Mouse (Mus musculus): ENCODE results near the gene Pgm5. TPM values are rescaled to one million over a fixed set of nuclear protein-coding genes. Genes with fewer than 3 reads are reported as not detected.

Gene Pgm5
- total RNA-seq, 1 experiment: 3.0 TPM

GRCm38 (mm10) chr19:24676429-24676828 is 185.2 kb downstream of the Pgm5 start:
- Histone ChIP-seq H3K27ac (ENCODE audit: insufficient read depth, low read depth, low read length, poor library complexity, severe bottlenecking) (no peak overlapping the region), H3K4me3 (ENCODE audit: insufficient read depth in 1 of 2, low read depth in 1 of 2, low read length in 2 of 2, poor library complexity in 1 of 2, severe bottlenecking in 1 of 2) (no peak overlapping the region), H3K36me3 (ENCODE audit: control insufficient read depth, insufficient read depth, low read length, poor library complexity, severe bottlenecking) (no peaks in the 10 kb centered on the region), H3K4me1 (ENCODE audit: control insufficient read depth in 2 of 2, insufficient read depth in 2 of 2, low read length in 2 of 2, poor library complexity in 1 of 2) (peaks cover 0 to 3% of the 10 kb centered on the region in 2 experiments; a peak in 1 of 4 replicates), H3K9me3 (ENCODE audit: control insufficient read depth, insufficient read depth, low read depth, low read length) (no peaks in the 10 kb centered on the region), H3K9ac (ENCODE audit: insufficient read depth, low read depth, low read length, poor library complexity, severe bottlenecking) (no peak overlapping the region)
- TF ChIP-seq CHD2 (IDR thresholded peaks at IDR 0.05; ENCODE audit: low read depth, low read length) (no peak), ZC3H11A (IDR thresholded peaks at IDR 0.05; ENCODE audit: borderline replicate concordance, low read depth, low read length) (no peak), MAFK (IDR thresholded peaks at IDR 0.05; ENCODE audit: insufficient read depth, low read depth, low read length) (no peak), ZNF384 (IDR thresholded peaks at IDR 0.05; ENCODE audit: low read depth, low read length) (no peak), HCFC1 (IDR thresholded peaks at IDR 0.05; ENCODE audit: borderline replicate concordance, insufficient read depth, low read length) (no peak)
- DNase-seq (ENCODE audit: low read depth, low spot score): no peak
- in situ Hi-C loops (cut with MboI; ENCODE audit: low sequenced_read_pairs in 2 of 2, unreplicated experiment in 2 of 2): no loop called here

DNA sequence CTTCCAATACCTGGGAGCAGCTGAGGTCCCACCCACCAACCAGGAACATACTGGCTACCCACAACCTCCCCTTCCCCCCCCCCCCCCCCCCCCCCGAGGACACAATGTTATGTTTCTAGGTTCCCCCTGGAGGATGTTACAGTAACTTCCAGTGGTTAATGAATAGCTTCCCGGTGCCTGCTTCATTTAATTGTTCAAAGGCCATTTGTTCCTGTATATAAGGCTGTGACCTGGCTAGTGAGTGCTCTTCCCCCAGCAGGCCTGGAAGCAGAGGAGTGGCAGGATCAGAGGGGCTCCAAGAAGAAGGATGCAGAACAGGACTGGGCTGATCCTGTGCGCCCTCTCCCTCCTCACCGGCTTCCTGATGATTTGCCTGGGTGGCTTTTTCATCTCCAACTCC is 187.9 kb downstream of the Pgm5 start, which contains the start of gene Tmem252:
Gene Tmem252, plus strand, starts transcription at position 247 of the 400 bp plus-strand sequence.
- Histone ChIP-seq H3K36me3 (ENCODE audit: control insufficient read depth, insufficient read depth, low read length, poor library complexity, severe bottlenecking) (no peaks in the 10 kb centered on the region), H3K9ac (ENCODE audit: insufficient read depth, low read depth, low read length, poor library complexity, severe bottlenecking) (no peak within 1 kb of the TSS), H3K9me3 (ENCODE audit: control insufficient read depth, insufficient read depth, low read depth, low read length) (no peaks in the 10 kb centered on the region), H3K4me1 (ENCODE audit: control insufficient read depth in 2 of 2, insufficient read depth in 2 of 2, low read length in 2 of 2, poor library complexity in 1 of 2) (peaks cover 0 to 3% of the 10 kb centered on the region in 2 experiments; a peak in 1 of 4 replicates), H3K27ac (ENCODE audit: insufficient read depth, low read depth, low read length, poor library complexity, severe bottlenecking) (no peak within 1 kb of the TSS), H3K4me3 (ENCODE audit: insufficient read depth in 1 of 2, low read depth in 1 of 2, low read length in 2 of 2, poor library complexity in 1 of 2, severe bottlenecking in 1 of 2) (no peak within 1 kb of the TSS)
- DNase-seq (ENCODE audit: low read depth, low spot score): no peak
- TF ChIP-seq ZC3H11A (IDR thresholded peaks at IDR 0.05; ENCODE audit: borderline replicate concordance, low read depth, low read length) (no peak), MAFK (IDR thresholded peaks at IDR 0.05; ENCODE audit: insufficient read depth, low read depth, low read length) (no peak), HCFC1 (IDR thresholded peaks at IDR 0.05; ENCODE audit: borderline replicate concordance, insufficient read depth, low read length) (no peak), ZNF384 (IDR thresholded peaks at IDR 0.05; ENCODE audit: low read depth, low read length) (no peak), CHD2 (IDR thresholded peaks at IDR 0.05; ENCODE audit: low read depth, low read length) (no peak)
- in situ Hi-C loops (cut with MboI; ENCODE audit: low sequenced_read_pairs in 2 of 2, unreplicated experiment in 2 of 2): no loop called here

GRCm38 (mm10) chr19:24673331-24673730 is 188.3 kb downstream of the Pgm5 start:
- Histone ChIP-seq H3K9me3 (ENCODE audit: control insufficient read depth, insufficient read depth, low read depth, low read length) (no peaks in the 10 kb centered on the region), H3K9ac (ENCODE audit: insufficient read depth, low read depth, low read length, poor library complexity, severe bottlenecking) (no peak overlapping the region), H3K36me3 (ENCODE audit: control insufficient read depth, insufficient read depth, low read length, poor library complexity, severe bottlenecking) (no peaks in the 10 kb centered on the region), H3K27ac (ENCODE audit: insufficient read depth, low read depth, low read length, poor library complexity, severe bottlenecking) (no peak overlapping the region), H3K4me3 (ENCODE audit: insufficient read depth in 1 of 2, low read depth in 1 of 2, low read length in 2 of 2, poor library complexity in 1 of 2, severe bottlenecking in 1 of 2) (no peak overlapping the region), H3K4me1 (ENCODE audit: control insufficient read depth in 2 of 2, insufficient read depth in 2 of 2, low read length in 2 of 2, poor library complexity in 1 of 2) (peaks cover 0 to 3% of the 10 kb centered on the region in 2 experiments; a peak in 1 of 4 replicates)
- DNase-seq (ENCODE audit: low read depth, low spot score): no peak
- in situ Hi-C loops (cut with MboI; ENCODE audit: low sequenced_read_pairs in 2 of 2, unreplicated experiment in 2 of 2): no loop called here
- TF ChIP-seq ZC3H11A (IDR thresholded peaks at IDR 0.05; ENCODE audit: borderline replicate concordance, low read depth, low read length) (no peak), MAFK (IDR thresholded peaks at IDR 0.05; ENCODE audit: insufficient read depth, low read depth, low read length) (no peak), ZNF384 (IDR thresholded peaks at IDR 0.05; ENCODE audit: low read depth, low read length) (no peak), CHD2 (IDR thresholded peaks at IDR 0.05; ENCODE audit: low read depth, low read length) (no peak), HCFC1 (IDR thresholded peaks at IDR 0.05; ENCODE audit: borderline replicate concordance, insufficient read depth, low read length) (no peak)

GRCm38 (mm10) chr19:24672366-24672960 is 189.2 kb downstream of the Pgm5 start:
- DNase-seq (ENCODE audit: low read depth, low spot score): no peak
- H3K36me3 ChIP-seq (ENCODE audit: control insufficient read depth, insufficient read depth, low read length, poor library complexity, severe bottlenecking): no peaks in the 10 kb centered on the region
- no peak overlapping the region for H3K27ac ChIP-seq (ENCODE audit: insufficient read depth, low read depth, low read length, poor library complexity, severe bottlenecking)
- no peak overlapping the region for H3K9ac ChIP-seq (ENCODE audit: insufficient read depth, low read depth, low read length, poor library complexity, severe bottlenecking)
- no peak overlapping the region for H3K4me3 ChIP-seq (ENCODE audit: insufficient read depth in 1 of 2, low read depth in 1 of 2, low read length in 2 of 2, poor library complexity in 1 of 2, severe bottlenecking in 1 of 2)
- no peak for TF ChIP-seq MAFK (IDR thresholded peaks at IDR 0.05; ENCODE audit: insufficient read depth, low read depth, low read length)
- TF ChIP-seq CHD2 (IDR thresholded peaks at IDR 0.05; ENCODE audit: low read depth, low read length): no peak
- no peak for TF ChIP-seq ZNF384 (IDR thresholded peaks at IDR 0.05; ENCODE audit: low read depth, low read length)
- in situ Hi-C loops (cut with MboI; ENCODE audit: low sequenced_read_pairs in 2 of 2, unreplicated experiment in 2 of 2): no loop called here
- H3K9me3 ChIP-seq (ENCODE audit: control insufficient read depth, insufficient read depth, low read depth, low read length): no peaks in the 10 kb centered on the region
- H3K4me1 ChIP-seq (ENCODE audit: control insufficient read depth in 2 of 2, insufficient read depth in 2 of 2, low read length in 2 of 2, poor library complexity in 1 of 2): peaks cover 0 to 3% of the 10 kb centered on the region in 2 experiments; a peak in 1 of 4 replicates

Measured in ES-E14 (cell line).